Mouse (Mus musculus): ENCODE results near the gene Rhou.

Rhou gene

DNA sequence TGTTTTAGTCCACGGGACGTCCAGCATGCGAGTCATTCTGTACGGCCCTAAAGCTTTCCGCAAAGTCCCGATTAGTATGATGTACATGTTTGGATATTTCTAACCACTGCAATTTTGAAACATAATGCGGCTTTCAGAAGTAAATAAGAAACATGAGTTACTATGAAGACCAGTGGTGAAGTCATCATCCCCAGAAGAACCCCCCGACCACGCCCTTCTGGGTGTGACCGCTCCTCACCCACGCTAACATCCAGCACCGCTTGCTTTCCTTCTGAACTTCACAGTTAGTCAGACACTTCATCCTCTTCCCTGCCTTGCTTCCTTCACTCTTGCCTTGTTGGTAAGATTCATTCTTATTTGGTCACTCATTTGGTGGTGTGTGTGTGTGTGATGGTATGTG, 4.2 kb upstream of the Rhou start:
- in situ Hi-C loops (cut with MboI, MseI), result no loop called here

GRCm38 (mm10) chr8:123651390-123652098, 2.2 kb upstream of the Rhou start:
- in situ Hi-C loops (cut with MboI, MseI), result no loop called here

GRCm38 (mm10) chr8:123652641-123653040, 1.1 kb upstream of the Rhou start:
- in situ Hi-C loops (cut with MboI, MseI), result no loop called here

GRCm38 (mm10) chr8:123653994-123654569, 353 bp downstream of the Rhou start:
- in situ Hi-C loops (cut with MboI, MseI), result no loop called here

- in situ Hi-C loops (cut with MboI, MseI), result no loop called here
These were observed 1.0 kb downstream of the Rhou start for GRCm38 (mm10) chr8:123654763-123655162.

GRCm38 (mm10) chr8:123655351-123655779, 1.6 kb downstream of the Rhou start:
- in situ Hi-C loops (cut with MboI, MseI), result no loop called here

GRCm38 (mm10) chr8:123657826-123658225, 4.1 kb downstream of the Rhou start:
- in situ Hi-C loops (cut with MboI, MseI), result no loop called here

GRCm38 (mm10) chr8:123659469-123660057, 5.8 kb downstream of the Rhou start:
- in situ Hi-C loops (cut with MboI, MseI), result no loop called here

- in situ Hi-C loops (cut with MboI, MseI), result no loop called here
These were observed 7.8 kb downstream of the Rhou start for GRCm38 (mm10) chr8:123661515-123661914.

DNA sequence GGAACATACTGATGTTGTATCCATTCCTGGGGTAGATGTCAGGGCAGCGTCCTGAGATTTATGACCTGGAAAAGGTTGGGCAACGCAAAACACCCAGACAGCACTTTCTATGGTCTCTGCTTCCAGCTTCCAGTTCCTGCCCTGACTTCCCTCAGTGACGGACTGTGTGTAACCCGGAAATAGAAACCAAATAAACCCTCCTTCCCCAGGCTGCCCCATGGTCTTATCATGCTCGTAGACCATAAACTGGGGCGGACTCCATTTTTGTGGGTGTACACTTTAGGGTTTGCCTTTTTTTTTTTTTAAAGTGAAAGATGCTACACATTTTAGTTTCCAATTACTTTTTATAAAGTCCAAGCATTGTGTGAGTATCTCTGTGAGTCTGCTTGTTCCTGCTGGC, 11.9 kb downstream of the Rhou start:
- in situ Hi-C loops (cut with MboI, MseI), result no loop called here

DNA sequence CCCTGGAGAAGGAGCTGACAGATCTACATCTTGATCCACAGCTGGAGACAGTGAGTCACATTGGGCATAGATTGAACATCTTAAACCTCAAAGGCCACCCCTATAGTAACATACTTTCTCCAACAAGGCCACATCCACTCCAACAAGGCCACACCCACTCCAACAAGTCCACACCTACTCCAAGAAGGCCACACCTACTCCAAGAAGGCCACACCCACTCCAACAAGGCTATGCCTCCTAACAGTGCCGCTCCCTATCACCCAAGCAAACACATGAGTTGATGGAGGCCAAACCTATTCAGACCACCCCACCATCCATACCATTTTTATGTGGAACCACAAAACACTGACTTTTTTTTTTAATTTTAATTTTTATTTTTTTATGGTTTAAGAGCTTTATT, 13.1 kb downstream of the Rhou start:
- in situ Hi-C loops (cut with MboI, MseI), result no loop called here

DNA sequence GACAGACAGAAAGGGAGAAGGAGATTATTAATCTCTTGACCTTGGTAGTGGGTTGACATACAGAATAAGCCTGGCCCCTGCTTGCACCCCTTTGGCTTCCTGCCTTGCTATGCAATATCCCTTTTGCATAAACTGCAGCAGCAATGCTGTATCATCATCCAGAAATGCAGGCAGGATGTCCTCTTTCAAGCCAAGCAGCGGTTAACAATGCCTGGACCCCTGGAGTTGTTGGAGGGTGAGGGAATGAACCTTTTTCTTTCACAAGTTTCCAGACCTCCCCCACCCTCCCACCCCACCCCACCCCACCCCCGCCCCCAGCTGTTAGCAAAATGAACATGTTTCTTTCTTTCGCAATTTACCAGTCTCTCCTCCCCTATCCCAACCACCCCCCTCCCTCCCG, 15.0 kb downstream of the Rhou start:
- in situ Hi-C loops (cut with MboI, MseI), result no loop called here

- in situ Hi-C loops (cut with MboI, MseI), result no loop called here
These were observed 17.0 kb downstream of the Rhou start for GRCm38 (mm10) chr8:123670766-123671165.

GRCm38 (mm10) chr8:123671454-123671853, 17.7 kb downstream of the Rhou start:
- in situ Hi-C loops (cut with MboI, MseI), result no loop called here

DNA sequence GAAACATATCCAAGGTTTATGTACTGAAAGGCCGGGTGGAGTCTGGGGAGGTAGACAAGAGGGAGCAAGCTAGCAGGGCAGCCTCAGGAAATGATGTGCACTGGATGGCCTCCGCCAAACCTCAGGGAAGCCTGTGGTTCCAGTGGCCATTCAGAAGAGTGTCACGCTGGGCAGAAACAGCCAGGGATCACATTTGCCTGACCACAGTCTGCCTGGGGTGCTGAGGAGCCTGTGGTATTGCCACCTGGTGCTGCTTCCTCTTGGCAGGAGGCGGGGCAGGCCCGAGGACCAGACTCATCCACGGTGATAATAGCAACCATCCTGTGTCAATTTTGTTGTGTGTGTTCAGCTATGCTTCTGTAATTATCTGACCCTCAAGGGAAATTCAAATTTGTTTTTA, 18.9 kb downstream of the Rhou start:
- in situ Hi-C loops (cut with MboI, MseI), result no loop called here

GRCm38 (mm10) chr8:123675611-123676010, 21.9 kb downstream of the Rhou start:
- in situ Hi-C loops (cut with MboI, MseI), result no loop called here

DNA sequence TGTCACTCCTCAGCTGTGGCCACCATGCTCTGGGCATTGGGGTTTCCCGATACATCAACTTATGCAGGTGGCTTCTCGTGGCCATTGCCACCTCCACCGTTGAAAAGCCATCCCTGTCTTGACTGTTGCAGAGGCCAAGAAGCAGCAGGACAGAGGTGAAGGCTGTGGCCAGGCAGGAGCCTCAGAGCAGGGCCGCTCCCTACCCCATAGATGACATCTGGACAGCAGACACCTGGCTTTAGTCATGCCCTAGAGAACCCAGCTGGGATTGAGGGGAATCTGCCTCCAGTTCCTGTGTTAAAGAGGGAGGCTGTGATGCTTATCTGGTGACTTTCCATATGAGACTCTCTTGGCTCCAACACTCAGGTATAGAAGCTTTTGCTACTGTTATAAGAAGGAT, 24.7 kb downstream of the Rhou start:
- in situ Hi-C loops (cut with MboI, MseI), result no loop called here

DNA sequence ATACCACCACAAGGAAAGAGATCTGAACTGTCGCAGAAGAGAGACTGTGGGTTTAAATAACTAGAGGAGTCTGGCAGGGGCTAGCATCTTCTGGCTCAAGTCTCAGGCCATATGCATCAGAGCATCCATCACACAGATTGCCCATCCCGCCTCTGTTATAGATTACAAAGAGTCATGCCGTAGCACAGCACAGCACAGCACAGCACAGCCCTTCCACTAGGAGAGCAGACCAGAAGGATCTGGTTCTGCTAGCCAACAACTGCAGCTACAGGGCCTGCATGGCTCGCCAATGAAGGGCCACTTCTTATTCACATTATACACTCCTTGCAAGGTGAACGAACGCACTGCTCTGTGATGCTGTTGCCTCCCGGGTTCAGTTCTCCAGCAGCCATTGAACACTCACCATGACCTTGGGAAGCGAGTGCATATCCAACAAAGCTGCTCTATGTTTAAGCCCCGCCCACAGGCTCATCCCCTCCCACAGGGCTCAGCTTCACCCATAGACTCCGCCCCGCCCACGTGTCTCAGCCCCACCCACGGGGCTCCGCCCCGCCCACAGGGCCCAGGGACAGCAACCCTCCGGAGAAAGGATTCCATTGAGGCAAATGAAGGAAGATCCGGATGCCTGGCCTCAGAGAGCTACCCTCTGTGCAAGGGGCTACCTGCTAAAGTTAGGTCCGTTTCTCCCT, 28.5 kb downstream of the Rhou start:
- in situ Hi-C loops (cut with MboI, MseI), result no loop called here

DNA sequence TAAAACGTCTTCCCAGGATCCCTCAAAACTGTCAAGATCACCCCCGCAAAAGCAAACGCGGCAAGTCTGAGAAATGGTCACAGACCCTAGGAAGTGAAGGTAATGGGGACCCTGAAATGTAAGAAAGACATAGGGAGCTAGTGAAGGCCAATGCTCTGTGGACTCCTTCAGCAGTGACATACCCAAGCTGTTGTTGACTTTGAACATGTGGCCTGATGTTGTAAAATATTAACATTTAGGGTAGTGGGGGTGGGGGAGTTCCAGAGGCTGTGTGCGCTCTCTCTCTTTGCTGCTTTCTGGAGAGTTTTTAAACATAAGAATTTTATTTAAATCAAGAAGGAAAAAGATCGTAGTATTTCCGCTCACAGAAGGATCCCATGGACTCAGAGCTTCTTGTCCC, 29.6 kb downstream of the Rhou start:
- in situ Hi-C loops (cut with MboI, MseI), result no loop called here

- in situ Hi-C loops (cut with MboI, MseI), result no loop called here
These were observed 31.1 kb downstream of the Rhou start for GRCm38 (mm10) chr8:123684806-123685205.

- in situ Hi-C loops (cut with MboI, MseI), result no loop called here
These were observed 31.7 kb downstream of the Rhou start for GRCm38 (mm10) chr8:123685477-123685876.

- in situ Hi-C loops (cut with MboI, MseI), result no loop called here
These were observed 34.1 kb downstream of the Rhou start for GRCm38 (mm10) chr8:123687826-123688225.

All from regulatory T cell (primary cell).